Mouse (Mus musculus): ENCODE results near the gene Lcp1. TPM values are rescaled to one million over a fixed set of nuclear protein-coding genes. Genes with fewer than 3 reads are reported as not detected.

The Lcp1 gene
- polyA plus RNA-seq, 1 experiment from 2014 or later, result 16.5 TPM

DNA sequence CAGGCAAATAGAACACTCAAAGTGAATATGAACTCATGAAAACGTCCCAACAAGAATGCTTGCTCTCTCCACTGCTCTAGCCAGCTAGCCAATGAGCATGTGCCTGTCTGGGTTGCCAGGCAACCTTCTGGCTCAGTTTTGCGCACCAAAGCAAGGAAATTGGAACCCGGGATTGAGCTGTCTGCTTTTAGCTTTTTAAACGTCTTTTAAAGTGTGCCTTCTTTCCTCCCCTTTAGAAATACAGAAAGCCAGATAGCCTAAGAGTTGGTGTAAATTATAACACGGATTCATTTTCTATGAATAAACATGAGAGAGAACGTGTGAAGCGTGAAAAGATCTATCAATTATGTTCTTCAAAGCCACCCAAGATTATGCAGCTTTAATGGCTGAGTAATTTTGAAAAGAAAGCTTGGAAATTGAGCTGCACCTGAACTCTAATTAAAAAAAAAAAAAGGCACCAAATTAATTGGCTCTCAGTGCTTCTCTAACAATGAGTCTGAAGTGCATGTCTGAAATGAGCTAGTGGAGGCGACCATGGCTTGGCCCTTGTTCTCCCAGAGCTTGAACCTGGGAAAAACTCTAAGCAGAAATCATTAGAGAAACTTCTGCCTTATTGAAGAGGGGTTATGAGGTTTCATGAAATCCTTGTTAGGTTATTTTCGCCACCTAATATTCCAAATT lies 105.2 kb downstream of the Lcp1 start:
- Histone ChIP-seq H3K4me3 (ENCODE audit: low read depth, low read length) (no peak overlapping the region), H3K4me2 (ENCODE audit: low read length) (peak overlapping the region; percentile 41), H3K36me3 (ENCODE audit: control insufficient read depth, insufficient read depth, low read length) (no peaks in the 10 kb centered on the region), H3K9ac (ENCODE audit: low read length) (no peak overlapping the region), H3K4me1 (ENCODE audit: control insufficient read depth, insufficient read depth, low read length) (peaks cover 25% of the 10 kb centered on the region), H3K9me3 (replicated peaks; ENCODE audit: control insufficient read depth, low read length) (no peaks in the 10 kb centered on the region), H3K27ac (ENCODE audit: low read depth, low read length) (peak overlapping the region; percentile 91), H3K27me3 (replicated peaks; ENCODE audit: control insufficient read depth, insufficient read depth, low read length) (no peaks in the 10 kb centered on the region)
- ATAC-seq (peak; percentile 96), DNase-seq (ENCODE audit: low spot score) (peak; percentile 97)
- under 1% methylated on average over 9 of the region's 9 CpGs for WGBS

DNA sequence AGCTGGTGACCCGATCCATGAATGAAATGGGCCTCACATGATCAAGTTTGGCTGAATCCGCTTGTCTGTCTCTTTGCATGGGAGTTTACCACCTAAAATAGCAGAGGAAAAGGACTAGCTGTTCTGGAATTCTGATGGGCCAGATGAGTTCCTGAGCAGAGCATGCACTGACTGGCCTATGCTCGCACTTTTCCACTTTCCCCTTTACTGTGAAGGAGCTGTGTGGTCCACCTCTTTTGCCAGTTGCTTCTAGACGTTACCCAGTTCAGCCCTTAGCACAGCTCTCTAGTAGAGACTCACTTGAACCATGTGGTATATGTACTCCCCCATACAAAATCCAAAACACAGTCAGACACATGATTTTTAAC lies 105.7 kb downstream of the Lcp1 start:
- Histone ChIP-seq H3K36me3 (ENCODE audit: control insufficient read depth, insufficient read depth, low read length) (no peaks in the 10 kb centered on the region), H3K4me2 (ENCODE audit: low read length) (no peak overlapping the region; the same call in 1 of the 2 replicates), H3K9me3 (replicated peaks; ENCODE audit: control insufficient read depth, low read length) (no peaks in the 10 kb centered on the region), H3K27ac (ENCODE audit: low read depth, low read length) (peak overlapping the region; percentile 91), H3K4me3 (ENCODE audit: low read depth, low read length) (no peak overlapping the region), H3K4me1 (ENCODE audit: control insufficient read depth, insufficient read depth, low read length) (peaks cover 25% of the 10 kb centered on the region), H3K9ac (ENCODE audit: low read length) (no peak overlapping the region), H3K27me3 (replicated peaks; ENCODE audit: control insufficient read depth, insufficient read depth, low read length) (no peaks in the 10 kb centered on the region)
- DNase-seq (ENCODE audit: low spot score) (no peak), ATAC-seq (peak; percentile 30)
- WGBS, result 8% methylated on average over 4 of the region's 4 CpGs

DNA sequence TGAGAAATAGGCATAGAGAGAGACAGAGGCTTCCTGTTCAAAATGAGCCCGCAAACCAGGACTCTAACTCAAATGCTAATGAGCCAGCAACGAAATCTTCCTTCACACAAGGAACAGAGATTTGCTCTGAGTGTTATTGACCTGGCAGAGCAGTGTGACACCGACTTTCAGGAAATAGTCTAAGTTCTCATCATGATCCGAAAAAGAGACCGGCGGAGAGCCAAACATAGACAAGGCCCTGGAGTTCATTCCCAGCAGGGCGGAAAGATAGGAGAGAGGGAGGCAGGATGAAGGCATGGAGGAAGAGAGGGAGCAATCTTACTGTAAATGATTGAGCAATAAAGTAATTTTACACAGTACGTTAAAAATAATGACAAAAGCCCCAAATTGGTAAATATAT lies 106.2 kb downstream of the Lcp1 start:
- 23% methylated on average over 8 of the region's 8 CpGs for WGBS
- no peak for DNase-seq (ENCODE audit: low spot score)
- H3K27me3 ChIP-seq (replicated peaks; ENCODE audit: control insufficient read depth, insufficient read depth, low read length), result no peaks in the 10 kb centered on the region

DNA sequence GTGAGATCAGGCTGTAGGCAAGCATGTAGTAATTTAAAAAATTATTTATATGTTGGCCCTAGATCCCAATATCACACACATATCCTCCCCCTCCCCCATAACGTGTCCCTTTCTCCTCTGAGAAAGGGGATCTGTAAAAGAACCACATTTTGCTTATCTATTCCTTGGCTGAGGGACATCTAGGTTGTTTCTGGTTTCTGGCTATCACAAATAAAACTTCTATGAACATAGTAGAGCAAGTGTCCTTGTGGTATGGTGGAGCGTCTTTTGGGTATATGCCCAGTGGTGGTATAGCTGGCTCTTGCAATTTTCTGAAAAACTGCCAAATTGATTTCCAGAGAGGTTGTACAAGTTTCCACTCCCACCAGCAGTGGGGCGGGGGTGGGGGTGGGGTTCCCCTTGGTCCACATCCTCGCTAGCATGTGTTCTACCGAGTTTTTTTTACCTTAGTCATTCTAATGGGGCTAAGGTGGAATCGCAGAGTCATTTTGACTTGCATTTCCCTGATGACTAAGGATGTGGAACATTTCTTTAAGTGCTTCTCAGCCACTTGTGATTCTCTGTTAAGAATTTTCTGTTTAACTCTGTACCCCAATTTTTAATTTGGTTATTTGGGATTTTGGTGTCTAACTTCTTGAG lies 107.3 kb downstream of the Lcp1 start:
- DNase-seq (ENCODE audit: low spot score) (no peak), ATAC-seq (no peak)
- H3K4me1 ChIP-seq (ENCODE audit: control insufficient read depth, insufficient read depth, low read length), result peaks cover 25% of the 10 kb centered on the region
- no peaks in the 10 kb centered on the region for H3K36me3 ChIP-seq (ENCODE audit: control insufficient read depth, insufficient read depth, low read length)
- no peak overlapping the region for H3K4me2 ChIP-seq (ENCODE audit: low read length)
- no peaks in the 10 kb centered on the region for H3K9me3 ChIP-seq (replicated peaks; ENCODE audit: control insufficient read depth, low read length)
- no peak overlapping the region for H3K4me3 ChIP-seq (ENCODE audit: low read depth, low read length)
- H3K9ac ChIP-seq (ENCODE audit: low read length), result no peak overlapping the region
- 58% methylated on average over 6 of the region's 6 CpGs for WGBS
- H3K27ac ChIP-seq (ENCODE audit: low read depth, low read length), result peak overlapping the region; percentile 91
- no peaks in the 10 kb centered on the region for H3K27me3 ChIP-seq (replicated peaks; ENCODE audit: control insufficient read depth, insufficient read depth, low read length)

More for the DNA sequence above, 106.2 kb downstream of the Lcp1 start:
- Histone ChIP-seq H3K4me2 (ENCODE audit: low read length) (no peak overlapping the region), H3K4me1 (ENCODE audit: control insufficient read depth, insufficient read depth, low read length) (peaks cover 25% of the 10 kb centered on the region), H3K27ac (ENCODE audit: low read depth, low read length) (peak overlapping the region; percentile 91), H3K4me3 (ENCODE audit: low read depth, low read length) (no peak overlapping the region), H3K9me3 (replicated peaks; ENCODE audit: control insufficient read depth, low read length) (no peaks in the 10 kb centered on the region), H3K9ac (ENCODE audit: low read length) (no peak overlapping the region), H3K36me3 (ENCODE audit: control insufficient read depth, insufficient read depth, low read length) (no peaks in the 10 kb centered on the region)
- ATAC-seq, result no peak

DNA sequence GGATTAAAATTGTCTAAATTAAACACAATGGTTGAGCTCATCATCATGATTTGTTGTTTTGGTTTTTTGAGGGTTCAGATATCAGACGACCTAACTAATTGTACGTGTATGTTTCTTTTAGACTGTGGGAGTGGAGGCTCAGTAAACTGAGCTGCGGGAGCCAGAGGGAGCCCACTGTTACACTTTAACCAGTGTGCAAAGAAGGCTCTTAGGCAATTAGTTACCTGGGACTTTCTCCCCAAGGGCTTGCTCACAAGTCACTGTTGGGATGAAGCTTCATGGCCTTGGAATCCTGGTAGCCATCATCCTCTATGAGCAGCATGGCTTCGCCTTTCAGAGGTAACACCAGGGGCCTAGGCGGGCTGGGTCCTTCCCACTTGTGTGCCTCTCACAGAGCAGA lies 111.2 kb downstream of the Lcp1 start, which contains the start of gene Cpb2:
Cpb2 (plus strand) TSS at position 201 of the 400 bp plus-strand sequence.
- 94% methylated on average over 5 of the region's 5 CpGs for WGBS
- Histone ChIP-seq H3K27ac (ENCODE audit: low read depth, low read length) (no peak within 1 kb of the TSS), H3K27me3 (replicated peaks; ENCODE audit: control insufficient read depth, insufficient read depth, low read length) (no peaks in the 10 kb centered on the region), H3K9ac (ENCODE audit: low read length) (no peak within 1 kb of the TSS), H3K4me1 (ENCODE audit: control insufficient read depth, insufficient read depth, low read length) (peaks cover 12% of the 10 kb centered on the region), H3K4me3 (ENCODE audit: low read depth, low read length) (no peak within 1 kb of the TSS), H3K4me2 (ENCODE audit: low read length) (no peak within 1 kb of the TSS), H3K36me3 (ENCODE audit: control insufficient read depth, insufficient read depth, low read length) (no peaks in the 10 kb centered on the region), H3K9me3 (replicated peaks; ENCODE audit: control insufficient read depth, low read length) (no peaks in the 10 kb centered on the region)
- DNase-seq (ENCODE audit: low spot score) (no peak), ATAC-seq (no peak)

DNA sequence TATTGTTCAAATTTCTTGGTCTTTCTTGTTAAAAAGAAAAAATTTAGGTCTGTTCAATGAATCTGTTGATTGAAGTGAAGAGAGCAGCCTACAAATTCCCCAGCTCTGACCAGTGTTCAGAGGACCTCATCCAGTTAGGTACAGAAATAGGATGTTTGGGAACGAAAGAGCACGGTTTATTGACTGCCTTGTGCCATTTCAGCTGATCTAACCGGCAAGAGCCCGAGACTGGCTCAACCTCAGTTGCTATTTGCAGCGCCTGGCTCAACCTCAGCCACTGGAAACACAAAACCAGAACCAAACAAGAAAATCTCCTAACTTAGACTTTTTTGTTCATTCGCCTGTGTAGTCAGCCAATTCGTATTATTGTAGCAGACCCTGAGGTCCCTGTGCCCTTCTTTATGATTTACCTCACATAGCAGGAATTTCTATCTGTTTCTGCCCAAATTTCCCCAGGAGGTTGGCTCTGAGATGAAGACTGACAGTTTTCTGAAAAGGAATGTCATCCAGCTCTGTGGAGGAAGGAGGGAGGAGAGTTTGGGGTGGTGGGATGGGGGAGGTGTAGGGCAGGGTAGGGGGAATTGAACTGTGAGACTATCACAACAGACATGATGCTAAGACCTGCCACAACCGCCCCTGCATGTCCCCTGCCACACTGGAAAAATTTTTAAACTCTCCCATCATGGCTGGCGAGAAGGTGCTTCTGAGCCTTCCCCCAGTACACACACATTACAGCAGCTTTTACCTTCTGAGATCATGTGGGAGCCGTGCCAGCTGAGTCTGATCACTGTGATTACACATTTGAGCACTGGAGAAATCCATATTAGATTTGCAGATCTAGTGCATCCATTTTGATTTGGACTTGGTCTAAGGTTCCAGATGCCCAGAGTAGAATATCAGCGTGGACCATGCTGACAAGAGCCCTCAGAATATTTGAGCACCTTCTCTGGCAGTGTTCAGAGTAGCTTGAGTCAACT lies 115.4 kb downstream of the Lcp1 start:
- H3K4me2 ChIP-seq (ENCODE audit: low read length), result no peak overlapping the region
- peak overlapping the region; percentile 60; the same call in 1 of the 2 replicates for H3K27ac ChIP-seq (ENCODE audit: low read depth, low read length)
- H3K9me3 ChIP-seq (replicated peaks; ENCODE audit: control insufficient read depth, low read length), result no peaks in the 10 kb centered on the region
- ATAC-seq (peak; percentile 66; the same call in 1 of the 2 replicates), DNase-seq (ENCODE audit: low spot score) (peak; percentile 41)
- H3K4me1 ChIP-seq (ENCODE audit: control insufficient read depth, insufficient read depth, low read length), result peaks cover 5% of the 10 kb centered on the region; the same call in 1 of the 2 replicates
- H3K27me3 ChIP-seq (replicated peaks; ENCODE audit: control insufficient read depth, insufficient read depth, low read length), result no peaks in the 10 kb centered on the region
- no peak overlapping the region for H3K9ac ChIP-seq (ENCODE audit: low read length)
- no peaks in the 10 kb centered on the region for H3K36me3 ChIP-seq (ENCODE audit: control insufficient read depth, insufficient read depth, low read length)
- WGBS, result 69% methylated on average over 11 of the region's 11 CpGs
- H3K4me3 ChIP-seq (ENCODE audit: low read depth, low read length), result no peak overlapping the region

DNA sequence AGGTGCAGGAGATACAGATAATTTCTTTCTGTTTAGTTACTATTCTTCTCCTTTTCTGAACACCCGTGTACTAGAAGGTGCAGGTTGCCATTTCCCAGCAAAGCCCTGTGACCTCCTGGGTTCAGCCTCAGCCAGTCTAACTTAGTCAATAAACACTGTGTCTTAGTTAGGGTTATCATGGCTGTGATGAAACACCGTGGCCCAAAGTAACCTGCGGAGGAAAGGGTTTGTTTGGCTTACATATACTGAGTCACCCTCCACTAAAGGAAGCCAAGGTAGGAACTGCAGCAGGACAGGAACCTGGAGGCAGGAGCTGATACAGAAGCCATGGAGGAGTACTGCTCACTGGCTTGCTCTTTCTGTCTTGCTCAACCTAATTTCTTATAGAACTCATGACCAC lies 119.5 kb downstream of the Lcp1 start:
- 93% methylated on average over 3 of the region's 3 CpGs for WGBS
- no peak overlapping the region for H3K4me2 ChIP-seq (ENCODE audit: low read length)
- H3K9ac ChIP-seq (ENCODE audit: low read length), result no peak overlapping the region
- H3K9me3 ChIP-seq (replicated peaks; ENCODE audit: control insufficient read depth, low read length), result no peaks in the 10 kb centered on the region
- H3K27me3 ChIP-seq (replicated peaks; ENCODE audit: control insufficient read depth, insufficient read depth, low read length), result no peaks in the 10 kb centered on the region
- H3K36me3 ChIP-seq (ENCODE audit: control insufficient read depth, insufficient read depth, low read length), result no peaks in the 10 kb centered on the region
- no peak for DNase-seq (ENCODE audit: low spot score)
- no peak overlapping the region for H3K4me3 ChIP-seq (ENCODE audit: low read depth, low read length)
- no peak for ATAC-seq
- peaks cover 5% of the 10 kb centered on the region; the same call in 1 of the 2 replicates for H3K4me1 ChIP-seq (ENCODE audit: control insufficient read depth, insufficient read depth, low read length)
- H3K27ac ChIP-seq (ENCODE audit: low read depth, low read length), result no peak overlapping the region

DNA sequence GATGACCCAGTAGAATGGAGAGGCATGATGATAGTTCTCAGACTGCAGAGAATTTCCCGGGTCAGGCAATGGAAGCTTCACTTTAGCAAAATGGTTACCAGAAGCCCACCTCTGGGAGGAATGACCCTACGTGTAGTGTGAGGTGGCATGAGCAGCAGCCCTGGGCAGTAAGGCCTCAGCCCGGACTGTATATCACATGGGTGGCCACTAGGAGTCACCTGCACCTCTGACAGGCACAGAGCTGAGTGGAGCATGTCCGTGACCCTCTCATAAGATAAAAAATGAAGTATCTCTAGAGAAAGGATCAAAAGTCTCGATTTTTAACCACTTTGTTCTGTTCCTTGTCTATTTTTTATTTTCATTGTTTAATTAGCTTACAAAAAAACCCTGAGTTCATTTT lies 125.6 kb downstream of the Lcp1 start:
- Histone ChIP-seq H3K36me3 (ENCODE audit: control insufficient read depth, insufficient read depth, low read length) (no peaks in the 10 kb centered on the region), H3K9me3 (replicated peaks; ENCODE audit: control insufficient read depth, low read length) (no peaks in the 10 kb centered on the region), H3K4me1 (ENCODE audit: control insufficient read depth, insufficient read depth, low read length) (no peaks in the 10 kb centered on the region), H3K4me3 (ENCODE audit: low read depth, low read length) (no peak overlapping the region), H3K27me3 (replicated peaks; ENCODE audit: control insufficient read depth, insufficient read depth, low read length) (no peaks in the 10 kb centered on the region), H3K27ac (ENCODE audit: low read depth, low read length) (no peak overlapping the region), H3K4me2 (ENCODE audit: low read length) (no peak overlapping the region), H3K9ac (ENCODE audit: low read length) (no peak overlapping the region)
- 52% methylated on average over 5 of the region's 5 CpGs for WGBS
- DNase-seq (ENCODE audit: low spot score) (peak; percentile 17), ATAC-seq (no peak; the same call in 1 of the 2 replicates)
